Comparison of ENCODE assay signal across 22 mouse cellular contexts in genomic region chr2:52968884-52969283, GRCm38 (mm10).
DNase-seq lines count a peak whose midpoint lies in the region; ATAC-seq and TF ChIP-seq lines count a peak whose summit lies in the region.
"Had no signal": no experiment of that assay in that cellular context is flagged by ENCODE, and none has a peak within 500 bp of the region (broad histone marks: within the 10 kb centered on the region; RNA-seq: fewer than 3 reads in every experiment).

No protein-coding gene starts in this region.

- no peaks in the 10 kb centered on the region for H3K79me2 ChIP-seq in myocyte (ENCODE audit: control insufficient read depth, insufficient read depth)

- H3ac ChIP-seq in myocyte (ENCODE audit: control insufficient read depth, insufficient read length), result no peak overlapping the region

- no peaks in the 10 kb centered on the region for H3K9me3 ChIP-seq in kidney, embryonic 15.5 days (replicated peaks)
- no peaks in the 10 kb centered on the region for H3K9me3 ChIP-seq in embryonic facial prominence, embryonic 11.5 days (replicated peaks; ENCODE audit: control insufficient read depth, low read length)
- H3K9me3 ChIP-seq in liver, embryonic 12.5 days (replicated peaks), result no peaks in the 10 kb centered on the region
- H3K9me3 ChIP-seq: heart, embryonic 13.5 days; liver, embryonic 13.5 days; lung, embryonic 15.5 days; midbrain, embryonic 10.5 days had no signal

- H3K27me3 ChIP-seq in kidney, embryonic 15.5 days, result no peaks in the 10 kb centered on the region
- H3K27me3 ChIP-seq in kidney, adult 2 months (replicated peaks; ENCODE audit: control insufficient read depth, insufficient read depth, low read length), result no peaks in the 10 kb centered on the region
- no peaks in the 10 kb centered on the region for H3K27me3 ChIP-seq in embryonic facial prominence, embryonic 11.5 days (ENCODE audit: control insufficient read depth, insufficient read depth, low read length)
- H3K27me3 ChIP-seq in myocyte (ENCODE audit: control insufficient read depth, insufficient read depth, insufficient read length), result no peaks in the 10 kb centered on the region
- H3K27me3 ChIP-seq in liver, embryonic 12.5 days (replicated peaks), result no peaks in the 10 kb centered on the region
- H3K27me3 ChIP-seq: heart, embryonic 13.5 days; liver, embryonic 13.5 days; lung, embryonic 15.5 days had no signal

- no peaks in the 10 kb centered on the region for H3K36me3 ChIP-seq in kidney, embryonic 15.5 days
- no peaks in the 10 kb centered on the region for H3K36me3 ChIP-seq in kidney, adult 2 months (ENCODE audit: control insufficient read depth, insufficient read depth, low read length)
- H3K36me3 ChIP-seq in embryonic facial prominence, embryonic 11.5 days (replicated peaks; ENCODE audit: control insufficient read depth, insufficient read depth, low read depth, low read length), result no peaks in the 10 kb centered on the region
- no peaks in the 10 kb centered on the region for H3K36me3 ChIP-seq in myocyte (ENCODE audit: control insufficient read depth, insufficient read depth)
- no peaks in the 10 kb centered on the region for H3K36me3 ChIP-seq in liver, embryonic 12.5 days
- H3K36me3 ChIP-seq: heart, embryonic 13.5 days; liver, embryonic 13.5 days; lung, embryonic 15.5 days; midbrain, embryonic 10.5 days had no signal

- H3K4me2 ChIP-seq in kidney, embryonic 15.5 days, result no peak overlapping the region
- no peak overlapping the region for H3K4me2 ChIP-seq in embryonic facial prominence, embryonic 11.5 days (ENCODE audit: low read depth, low read length)
- H3K4me2 ChIP-seq in myocyte (ENCODE audit: low read depth), result peak overlapping the region; percentile 30
- no peak overlapping the region for H3K4me2 ChIP-seq in liver, embryonic 12.5 days
- H3K4me2 ChIP-seq: heart, embryonic 13.5 days; liver, embryonic 13.5 days; lung, embryonic 15.5 days had no signal

- no peak for TF ChIP-seq POLR2A in kidney, adult 2 months (IDR thresholded peaks at IDR 0.05; ENCODE audit: low read depth, low read length)
- TF ChIP-seq POLR2A in myocyte (IDR thresholded peaks at IDR 0.05; ENCODE audit: insufficient read length, low read depth), result no peak

- ATAC-seq in kidney, embryonic 15.5 days (replicated peaks; ENCODE audit: low FRiP score), result no peak
- ATAC-seq in embryonic facial prominence, embryonic 11.5 days (replicated peaks; ENCODE audit: insufficient number of reproducible peaks, low FRiP score, low TSS enrichment, low read depth), result no peak; the same call in 1 of the 2 replicates
- no peak for ATAC-seq in liver, embryonic 12.5 days
- ATAC-seq: activated CD4-positive, CD25-positive, alpha-beta regulatory T cell, adult 4 months; CD4-positive, CD25-positive, alpha-beta regulatory T cell, adult 4 months; hindbrain, embryonic 16.5 days; intestine, embryonic 16.5 days had no signal

- peak overlapping the region; percentile 32 for H3K27ac ChIP-seq in kidney, embryonic 15.5 days
- no peak overlapping the region for H3K27ac ChIP-seq in kidney, adult 2 months (ENCODE audit: insufficient read depth, low read depth, low read length)
- peak overlapping the region; percentile 57; the same call in 1 of the 2 replicates for H3K27ac ChIP-seq in embryonic facial prominence, embryonic 11.5 days (replicated peaks; ENCODE audit: low read depth, low read length)
- H3K27ac ChIP-seq in liver, embryonic 12.5 days, result no peak overlapping the region
- H3K27ac ChIP-seq: heart, embryonic 13.5 days; liver, embryonic 13.5 days; lung, embryonic 15.5 days; midbrain, embryonic 10.5 days; stomach, postnatal 0 days had no signal

- 86% methylated on average over 2 of the region's 2 CpGs for whole genome bisulfite sequencing in kidney, embryonic 15.5 days
- WGBS in kidney, adult 2 months, result 83% methylated on average over 2 of the region's 2 CpGs
- 45% methylated on average over 2 of the region's 2 CpGs for WGBS in embryonic facial prominence, embryonic 11.5 days
- WGBS in liver, embryonic 12.5 days (ENCODE audit: insufficient replicate concordance), result 80% methylated on average over 2 of the region's 2 CpGs

- no peak overlapping the region for H3K4me3 ChIP-seq in kidney, embryonic 15.5 days (replicated peaks)
- no peak overlapping the region for H3K4me3 ChIP-seq in kidney, adult 2 months (ENCODE audit: insufficient read depth, low read depth, low read length)
- H3K4me3 ChIP-seq in embryonic facial prominence, embryonic 11.5 days (ENCODE audit: low read depth, low read length), result no peak overlapping the region
- no peak overlapping the region for H3K4me3 ChIP-seq in myocyte
- no peak overlapping the region for H3K4me3 ChIP-seq in liver, embryonic 12.5 days
- H3K4me3 ChIP-seq: heart, embryonic 13.5 days; liver, embryonic 13.5 days; lung, embryonic 15.5 days; midbrain, embryonic 10.5 days had no signal

- DNase-seq in kidney, adult 2 months, result no peak
- DNase-seq in embryonic facial prominence, embryonic 11.5 days (ENCODE audit: low spot score), result peak; percentile 73
- DNase-seq in forelimb bud, embryonic 11.5 days (ENCODE audit: low read depth, low spot score), result peak; percentile 59
- no peak for DNase-seq in cerebellum, postnatal 36 days
- DNase-seq: adrenal gland, postnatal 25 days; cerebellum, adult 11-12 months; gastrocnemius, postnatal 14 days; heart, adult 18-20 months; layer of hippocampus, postnatal 36 days; liver, embryonic 13.5 days; lung, postnatal 4 days had no signal

- H3K9ac ChIP-seq in kidney, embryonic 15.5 days, result no peak overlapping the region
- no peak overlapping the region for H3K9ac ChIP-seq in embryonic facial prominence, embryonic 11.5 days (replicated peaks; ENCODE audit: low read length)
- no peak overlapping the region for H3K9ac ChIP-seq in liver, embryonic 12.5 days
- H3K9ac ChIP-seq: heart, embryonic 13.5 days; liver, embryonic 13.5 days; lung, embryonic 15.5 days had no signal

- H3K4me1 ChIP-seq in kidney, embryonic 15.5 days, result peaks cover 57% of the 10 kb centered on the region
- H3K4me1 ChIP-seq in kidney, adult 2 months (ENCODE audit: control insufficient read depth, insufficient read depth, low read length), result peaks cover 13% of the 10 kb centered on the region
- H3K4me1 ChIP-seq in embryonic facial prominence, embryonic 11.5 days (ENCODE audit: control insufficient read depth, insufficient read depth, low read length), result no peaks in the 10 kb centered on the region; the same call in 1 of the 2 replicates
- H3K4me1 ChIP-seq in liver, embryonic 12.5 days, result no peaks in the 10 kb centered on the region
- H3K4me1 ChIP-seq: liver, embryonic 13.5 days had no signal

- TF ChIP-seq CTCF in kidney, adult 2 months (conservative IDR thresholded peaks at IDR 0.05; ENCODE audit: insufficient read depth, insufficient read length, low read depth, low read length), result no peak

TF ChIP-seq in myocyte, 11 proteins besides CTCF, POLR2A, EP300 and RAD21:
- no peak for TF ChIP-seq TCF12 (IDR thresholded peaks at IDR 0.05; ENCODE audit: insufficient read depth, poor library complexity, severe bottlenecking)
- TF ChIP-seq SRF (IDR thresholded peaks at IDR 0.05; ENCODE audit: control insufficient read depth, insufficient read length, low read depth), result no peak
- TF ChIP-seq CEBPB (IDR thresholded peaks at IDR 0.05; ENCODE audit: insufficient read depth, poor library complexity, severe bottlenecking), result no peak
- TF ChIP-seq MYOD1 (IDR thresholded peaks at IDR 0.05; ENCODE audit: control insufficient read depth in 1 of 3, insufficient read length in 2 of 3, low read depth in 2 of 3), result no peak
- no peak for TF ChIP-seq E2F4 (IDR thresholded peaks at IDR 0.05; ENCODE audit: insufficient read depth)
- TF ChIP-seq POLR2AphosphoS2 (IDR thresholded peaks at IDR 0.05; ENCODE audit: insufficient read length, low read depth), result no peak
- TF ChIP-seq USF1 (IDR thresholded peaks at IDR 0.05; ENCODE audit: low read depth), result no peak
- no peak for TF ChIP-seq TCF3 (IDR thresholded peaks at IDR 0.05; ENCODE audit: insufficient read length, low read depth)
- TF ChIP-seq REST (IDR thresholded peaks at IDR 0.05; ENCODE audit: insufficient read depth, insufficient read length), result no peak
- no peak for TF ChIP-seq MAX (IDR thresholded peaks at IDR 0.05; ENCODE audit: low read depth)

Comparison
In these comparisons a context has a peak if more than half of its experiments do, and no peak if none do; other contexts are left out.
1. H3K27ac ChIP-seq: peak in kidney, embryonic 15.5 days (single experiment) and embryonic facial prominence, embryonic 11.5 days (single experiment); none in kidney, adult 2 months (single experiment) and liver, embryonic 12.5 days (single experiment).
2. DNase-seq: peak in embryonic facial prominence, embryonic 11.5 days (single experiment) and forelimb bud, embryonic 11.5 days (single experiment); none in kidney, adult 2 months (single experiment) and cerebellum, postnatal 36 days (0 of 2).